Mouse (Mus musculus) E14TG2a.4 (cell line): ENCODE data around the gene Anxa5.
A peak's percentile ranks its signal among the peaks of the same experiment; 100 is the strongest.

Experiments
- H3K27me3 ChIP-seq: 2 replicates; pipeline ENCODE4 v1.6.1; 2014; ENCODE audit warnings: low read length, control low read depth; ENCODE audit not compliant: insufficient read depth
- H3K36me3 ChIP-seq: 2 replicates; pipeline ENCODE4 v1.6.1; 2014; ENCODE audit warnings: low read length, control low read depth; ENCODE audit not compliant: insufficient read depth
- H3K4me1 ChIP-seq: replicated peaks from 2 replicates; pipeline ENCODE4 v1.6.1; 2014; ENCODE audit warnings: low read depth, low read length, control low read depth
- H3K4me3 ChIP-seq: replicated peaks from 2 replicates; pipeline ENCODE4 v1.5.1; 2014; ENCODE audit warnings: mild to moderate bottlenecking, low read length
- H3K9me3 ChIP-seq: 2 replicates; pipeline ENCODE4 v1.6.1; 2014; ENCODE audit warnings: low read length, control low read depth
- CTCF ChIP-seq: conservative IDR thresholded peaks from 2 replicates; pipeline ENCODE4 v1.5.1; 2014; ENCODE audit warnings: low read length
- NANOG ChIP-seq: IDR thresholded peaks from 2 replicates; pipeline ENCODE4 v1.6.1; 2014; ENCODE audit warnings: borderline replicate concordance, low read length, mixed read lengths
- POU5F1 ChIP-seq: IDR thresholded peaks from 2 replicates; pipeline ENCODE4 v1.6.1; 2014; ENCODE audit warnings: low read length, borderline replicate concordance

Gene Anxa5

DNA sequence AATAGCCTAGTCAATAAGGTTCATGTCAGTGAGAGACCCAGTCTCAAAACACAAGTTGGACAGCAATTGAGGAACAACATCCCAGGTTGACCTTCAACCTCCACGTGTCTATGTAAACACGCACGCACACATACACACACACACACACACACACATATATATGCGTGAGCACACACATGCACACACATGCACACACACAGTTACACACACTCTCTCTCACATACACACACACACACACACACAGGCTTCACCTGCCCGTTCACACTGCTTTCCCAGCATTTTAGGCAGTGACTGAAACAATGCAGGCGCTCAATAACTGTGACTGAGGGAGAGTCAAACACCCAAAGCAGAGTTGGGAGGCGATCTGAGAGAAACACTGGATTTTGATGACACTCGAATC, 29.6 kb upstream of the Anxa5 start:
- no peak for TF ChIP-seq NANOG
- no peak for TF ChIP-seq POU5F1
- TF ChIP-seq CTCF, result no peak
- Histone ChIP-seq H3K36me3 (no peaks in the 10 kb centered on the region), H3K27me3 (no peaks in the 10 kb centered on the region), H3K9me3 (peaks cover 34% of the 10 kb centered on the region), H3K4me1 (no peaks in the 10 kb centered on the region), H3K4me3 (no peak overlapping the region)

DNA sequence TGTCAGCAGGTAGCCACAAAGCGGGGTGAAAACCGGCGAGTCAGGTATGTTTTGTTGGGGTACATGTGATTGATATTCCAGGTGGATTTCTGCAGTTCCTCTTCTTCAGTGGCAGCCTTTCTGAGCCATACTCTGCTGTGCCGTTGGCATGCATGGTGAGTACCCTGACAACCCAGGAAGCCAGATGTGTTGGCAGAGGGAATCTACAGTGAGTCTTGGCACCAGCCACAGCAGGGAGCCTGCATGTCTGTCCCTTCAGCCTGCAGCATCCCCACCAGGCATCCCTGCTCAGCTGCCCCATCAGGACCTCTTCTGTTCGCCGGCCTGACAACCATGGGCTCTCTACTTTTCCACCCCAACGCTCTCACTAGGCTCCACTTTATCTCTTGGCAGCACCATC, 25.9 kb upstream of the Anxa5 start:
- TF ChIP-seq POU5F1 (no peak), NANOG (no peak)
- Histone ChIP-seq H3K4me3 (no peak overlapping the region), H3K27me3 (no peaks in the 10 kb centered on the region), H3K4me1 (no peaks in the 10 kb centered on the region), H3K36me3 (no peaks in the 10 kb centered on the region), H3K9me3 (peaks cover 29% of the 10 kb centered on the region)

DNA sequence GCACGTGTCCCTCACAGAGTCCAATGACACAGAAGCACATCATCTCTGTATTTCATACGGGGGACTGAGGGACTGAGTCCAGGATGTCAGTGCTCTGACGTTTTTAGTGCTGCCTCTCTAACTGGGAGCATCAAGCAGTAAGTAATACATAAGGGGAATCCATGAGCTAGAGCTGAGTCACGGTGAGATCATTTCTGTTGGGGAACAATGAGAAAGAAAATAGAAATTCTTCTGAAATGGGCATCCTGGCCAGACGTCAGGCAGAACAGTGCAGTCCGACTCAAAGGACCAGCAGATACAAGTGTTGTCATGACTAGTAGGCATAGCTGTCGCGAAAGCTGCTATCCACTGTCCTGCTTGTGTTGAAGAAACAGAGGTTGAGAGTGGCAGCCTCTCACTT, 25.3 kb upstream of the Anxa5 start:
- H3K27me3 ChIP-seq, result no peaks in the 10 kb centered on the region
- no peak overlapping the region for H3K4me3 ChIP-seq
- TF ChIP-seq POU5F1 (no peak), NANOG (no peak), CTCF (no peak)
- H3K9me3 ChIP-seq, result peaks cover 23% of the 10 kb centered on the region
- H3K36me3 ChIP-seq, result no peaks in the 10 kb centered on the region
- H3K4me1 ChIP-seq, result no peaks in the 10 kb centered on the region

DNA sequence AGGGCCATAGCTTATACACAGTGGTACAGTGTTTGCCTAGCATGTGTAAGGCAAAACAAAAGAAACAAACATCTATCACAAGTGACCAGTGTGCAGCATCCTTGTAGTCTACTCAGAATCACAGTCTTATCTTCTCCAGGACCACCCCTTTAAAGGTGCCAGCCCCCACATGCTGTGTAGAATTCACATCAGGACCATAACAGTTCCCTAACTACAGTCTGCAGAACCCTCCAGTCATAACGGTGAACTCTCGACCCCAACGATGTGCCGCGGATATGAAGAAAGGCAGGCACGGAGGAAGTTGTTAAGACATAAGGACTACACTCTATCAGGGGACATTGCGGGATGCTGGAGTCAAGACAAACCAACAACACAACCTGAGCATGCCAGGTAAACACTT, 23.7 kb upstream of the Anxa5 start:
- H3K4me1 ChIP-seq, result no peaks in the 10 kb centered on the region
- TF ChIP-seq POU5F1 (no peak), NANOG (no peak), CTCF (no peak)
- no peaks in the 10 kb centered on the region for H3K27me3 ChIP-seq
- H3K4me3 ChIP-seq, result no peak overlapping the region
- no peaks in the 10 kb centered on the region for H3K36me3 ChIP-seq
- H3K9me3 ChIP-seq, result peaks cover 13% of the 10 kb centered on the region

DNA sequence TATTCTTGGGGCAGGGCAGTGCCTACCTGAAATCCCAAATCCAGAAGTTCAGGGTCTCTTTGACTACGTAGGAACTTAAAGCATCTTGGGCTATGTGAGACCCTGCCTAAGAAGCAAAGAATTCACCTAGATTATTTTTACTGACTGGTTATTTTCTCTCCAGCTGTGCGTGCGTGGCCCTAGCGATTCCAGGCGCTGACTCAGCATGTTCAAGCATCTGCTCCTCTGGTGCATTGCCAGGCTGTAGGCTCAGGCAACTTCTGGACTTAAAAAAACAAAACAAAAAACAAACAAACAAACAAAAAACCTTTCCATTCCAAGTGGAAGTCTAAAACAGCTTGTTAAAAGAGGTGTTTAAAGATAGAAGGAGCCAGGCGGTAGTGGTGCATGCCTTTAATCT, 22.5 kb upstream of the Anxa5 start:
- TF ChIP-seq NANOG, result no peak
- TF ChIP-seq CTCF, result no peak
- no peak for TF ChIP-seq POU5F1
- no peaks in the 10 kb centered on the region for H3K27me3 ChIP-seq
- H3K9me3 ChIP-seq, result peaks cover 13% of the 10 kb centered on the region
- H3K36me3 ChIP-seq, result no peaks in the 10 kb centered on the region
- H3K4me3 ChIP-seq, result no peak overlapping the region
- H3K4me1 ChIP-seq, result no peaks in the 10 kb centered on the region

DNA sequence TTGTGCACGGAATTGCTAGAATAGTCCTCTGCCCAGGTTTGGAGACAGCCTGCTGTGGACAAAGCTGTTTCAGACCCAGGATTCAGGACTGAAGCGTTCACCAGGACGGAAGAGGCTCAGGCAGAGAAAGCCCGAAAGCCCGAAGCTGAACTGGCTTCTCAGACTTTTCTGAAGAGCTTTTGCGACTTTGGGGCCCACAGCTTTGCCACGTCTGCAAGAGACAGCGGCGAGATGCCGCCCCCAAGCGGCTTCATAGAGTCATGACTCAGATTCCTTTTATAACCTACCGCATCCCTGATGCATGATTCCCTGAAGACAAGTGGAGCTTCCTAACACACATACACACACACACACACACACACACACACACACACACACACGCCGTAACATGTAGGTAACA, 21.1 kb upstream of the Anxa5 start:
- peaks cover 13% of the 10 kb centered on the region for H3K9me3 ChIP-seq
- TF ChIP-seq NANOG (no peak), CTCF (0 out of 2 replicates have a peak, but pooled peaks have one; percentile 8)
- H3K4me1 ChIP-seq, result no peaks in the 10 kb centered on the region
- H3K36me3 ChIP-seq, result no peaks in the 10 kb centered on the region
- no peaks in the 10 kb centered on the region for H3K27me3 ChIP-seq
- H3K4me3 ChIP-seq, result no peak overlapping the region

DNA sequence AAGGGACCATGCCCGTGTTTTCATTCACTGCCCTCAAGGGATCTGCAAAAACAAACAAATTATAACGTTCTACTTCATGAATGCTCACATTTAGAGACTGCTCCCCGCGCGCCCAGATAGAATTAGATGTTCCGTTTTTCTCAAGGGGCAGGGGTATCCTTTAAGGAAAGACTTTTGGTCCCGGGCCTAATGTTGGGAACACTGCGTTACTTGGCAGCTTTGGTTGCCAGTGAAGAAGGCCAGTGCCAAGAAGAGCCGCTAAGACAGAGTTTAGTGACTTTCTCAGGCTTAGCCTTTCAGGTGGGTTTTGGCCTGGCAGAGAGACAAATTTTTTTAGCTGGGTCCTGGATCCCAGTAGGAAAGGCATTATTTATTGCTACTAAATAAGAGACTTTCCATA, 20.6 kb upstream of the Anxa5 start:
- H3K4me1 ChIP-seq, result no peaks in the 10 kb centered on the region
- H3K4me3 ChIP-seq, result no peak overlapping the region
- no peaks in the 10 kb centered on the region for H3K27me3 ChIP-seq
- no peaks in the 10 kb centered on the region for H3K36me3 ChIP-seq
- H3K9me3 ChIP-seq, result peaks cover 13% of the 10 kb centered on the region
- TF ChIP-seq CTCF, result no peak
- no peak for TF ChIP-seq POU5F1
- TF ChIP-seq NANOG, result no peak

DNA sequence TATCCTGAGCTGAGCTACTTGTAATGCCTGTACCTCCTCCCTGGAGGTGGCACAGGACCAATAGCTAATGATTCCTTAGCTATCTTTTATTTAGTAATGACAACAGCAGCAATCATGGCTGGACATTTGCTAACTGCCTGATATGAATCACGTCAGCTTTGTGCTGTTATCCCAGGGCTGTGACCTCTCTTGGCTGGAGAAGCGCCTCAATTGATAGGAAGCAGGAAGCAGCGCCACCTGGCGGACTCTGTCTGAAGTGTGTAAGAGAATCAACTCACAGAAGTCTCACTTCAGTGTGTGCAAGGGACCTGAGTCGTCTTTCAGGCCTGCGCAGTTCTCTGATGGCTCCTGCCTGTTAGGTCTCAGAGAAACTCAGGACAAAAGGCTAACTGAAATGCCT, 19.7 kb upstream of the Anxa5 start:
- H3K4me3 ChIP-seq, result no peak overlapping the region

DNA sequence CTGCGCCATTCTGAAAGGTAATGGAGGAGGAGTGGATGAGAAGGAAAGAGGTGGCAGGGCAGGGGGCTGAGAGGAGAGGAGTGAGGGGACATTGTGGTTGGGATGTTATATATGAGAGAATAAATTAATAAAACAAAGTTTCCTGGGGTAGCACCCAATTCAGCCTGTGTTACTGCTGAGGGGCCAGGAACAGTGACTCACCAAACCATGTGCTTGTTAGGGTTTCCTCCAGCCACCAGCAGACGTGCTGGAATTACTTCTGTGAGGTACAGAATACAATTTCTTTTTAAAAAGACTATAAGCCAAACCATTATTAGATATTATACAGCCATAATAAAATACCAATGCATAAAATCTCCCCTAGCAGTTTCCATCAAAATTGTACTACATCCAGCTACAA, 18.9 kb upstream of the Anxa5 start:
- Histone ChIP-seq H3K9me3 (peaks cover 13% of the 10 kb centered on the region), H3K4me1 (no peaks in the 10 kb centered on the region), H3K36me3 (no peaks in the 10 kb centered on the region), H3K27me3 (no peaks in the 10 kb centered on the region), H3K4me3 (no peak overlapping the region)
- TF ChIP-seq POU5F1, result no peak

More for the DNA sequence above, 19.7 kb upstream of the Anxa5 start:
- no peaks in the 10 kb centered on the region for H3K4me1 ChIP-seq
- H3K9me3 ChIP-seq, result peaks cover 13% of the 10 kb centered on the region
- no peaks in the 10 kb centered on the region for H3K27me3 ChIP-seq
- TF ChIP-seq POU5F1 (no peak), NANOG (no peak), CTCF (peak; percentile 65)
- no peaks in the 10 kb centered on the region for H3K36me3 ChIP-seq
